Mouse (Mus musculus) hindbrain, embryonic 15.5 days (tissue): ENCODE data around the gene Paqr5. TPM values are rescaled to one million over a fixed set of nuclear protein-coding genes. Genes with fewer than 3 reads are reported as not detected.

Experiments used
- ATAC-seq: fragments of 200-750 bp; cut with Nextera tagmentation; 2 replicates; pipeline ENCODE4 v1.8.0; 2017; ENCODE audit warnings: low read depth, moderate number of reproducible peaks, moderate TSS enrichment; ENCODE audit not compliant: low FRiP score
- H3K27ac ChIP-seq: fragments of 300-500 bp; sonication (generic); replicated peaks from 2 replicates; pipeline ENCODE4 v1.5.1; 2015; ENCODE audit warnings: mild to moderate bottlenecking, inconsistent platforms
- H3K27me3 ChIP-seq: fragments of 300-500 bp; sonication (generic); 2 replicates; pipeline ENCODE4 v1.6.1; 2015; ENCODE audit warnings: control low read depth, inconsistent platforms
- H3K36me3 ChIP-seq: fragments of 300-500 bp; sonication (generic); 2 replicates; pipeline ENCODE4 v1.6.1; 2015; ENCODE audit warnings: control low read depth, inconsistent platforms
- H3K4me1 ChIP-seq: fragments of 300-500 bp; sonication (generic); replicated peaks from 2 replicates; pipeline ENCODE4 v1.6.1; 2015; ENCODE audit warnings: control low read depth, inconsistent platforms
- H3K4me2 ChIP-seq: fragments of 300-500 bp; sonication (generic); 2 replicates; pipeline ENCODE4 v1.6.1; 2015; ENCODE audit warnings: moderate library complexity, mild to moderate bottlenecking, inconsistent platforms
- H3K4me3 ChIP-seq: fragments of 300-500 bp; sonication (generic); 2 replicates; pipeline ENCODE4 v1.5.1; 2015; ENCODE audit warnings: mild to moderate bottlenecking, inconsistent platforms
- H3K9ac ChIP-seq: fragments of 300-500 bp; sonication (generic); 2 replicates; pipeline ENCODE4 v1.6.1; 2015; ENCODE audit warnings: inconsistent platforms
- H3K9me3 ChIP-seq: fragments of 300-500 bp; sonication (generic); 2 replicates; pipeline ENCODE4 v1.6.1; 2016; ENCODE audit warnings: control low read depth, inconsistent platforms
- WGBS: fragments of 180-500 bp; shearing (Covaris S2); methylation state at CpG from one replicate; pipeline ENCODE4 v1.1.7; 2015; 5-methylcytosine and 5-hydroxymethylcytosine counted together
- polyA plus RNA-seq: library from polyadenylated mRNA; unstranded; fragments of >200 nt; fragmentation: Nextera tagmentation; extraction: Ambion mirVana; gene quantifications from 2 replicates; pipeline ENCODE4 v1.2.1, GENCODE M21; 2015

The Paqr5 gene
- polyA plus RNA-seq, 1 experiment from 2014 or later, result 0.18 TPM

GRCm38 (mm10) chr9:61914203-61914916 is 112.3 kb downstream of the Paqr5 start, which contains the start of gene Rplp1:
Gene Rplp1, minus strand, starts transcription at chr9:61914542.
- H3K27ac ChIP-seq, result peak within 1 kb of the TSS; percentile 94
- H3K9ac ChIP-seq, result peak within 1 kb of the TSS; percentile 90
- peak; percentile 96 for ATAC-seq
- H3K36me3 ChIP-seq, result peaks cover 22% of the 10 kb centered on the region
- no peaks in the 10 kb centered on the region for H3K27me3 ChIP-seq
- H3K4me1 ChIP-seq, result peaks cover 33% of the 10 kb centered on the region
- peak within 1 kb of the TSS; percentile 96 for H3K4me3 ChIP-seq
- H3K9me3 ChIP-seq, result no peaks in the 10 kb centered on the region
- under 1% methylated on average over 70 of the region's 70 CpGs for WGBS
- H3K4me2 ChIP-seq, result peak within 1 kb of the TSS; percentile 75

- Histone ChIP-seq H3K9ac (no peak overlapping the region), H3K9me3 (no peaks in the 10 kb centered on the region), H3K4me2 (no peak overlapping the region), H3K36me3 (peaks cover 22% of the 10 kb centered on the region), H3K4me3 (no peak overlapping the region), H3K27me3 (no peaks in the 10 kb centered on the region), H3K27ac (no peak overlapping the region), H3K4me1 (peaks cover 33% of the 10 kb centered on the region)
- WGBS, result 69% methylated on average over 6 of the region's 6 CpGs
- ATAC-seq, result no peak
Measured at GRCm38 (mm10) chr9:61911300-61912128, 115.1 kb downstream of the Paqr5 start.

- no peak for ATAC-seq
- H3K9me3 ChIP-seq, result no peaks in the 10 kb centered on the region
- no peak overlapping the region for H3K4me2 ChIP-seq
- no peaks in the 10 kb centered on the region for H3K27me3 ChIP-seq
- peaks cover 22% of the 10 kb centered on the region for H3K36me3 ChIP-seq
- no peak overlapping the region for H3K27ac ChIP-seq
- no peak overlapping the region for H3K4me3 ChIP-seq
- H3K4me1 ChIP-seq, result peaks cover 33% of the 10 kb centered on the region
- WGBS, result 45% methylated on average over 20 of the region's 20 CpGs
- no peak overlapping the region for H3K9ac ChIP-seq
Measured at GRCm38 (mm10) chr9:61910526-61911256, 116.0 kb downstream of the Paqr5 start.

- H3K36me3 ChIP-seq, result peaks cover 22% of the 10 kb centered on the region
- ATAC-seq, result no peak
- no peaks in the 10 kb centered on the region for H3K27me3 ChIP-seq
- H3K4me2 ChIP-seq, result no peak overlapping the region
- no peak overlapping the region for H3K4me3 ChIP-seq
- no peak overlapping the region for H3K9ac ChIP-seq
- H3K9me3 ChIP-seq, result no peaks in the 10 kb centered on the region
- WGBS, result 87% methylated on average over 1 of the region's 1 CpGs
- H3K27ac ChIP-seq, result no peak overlapping the region
- H3K4me1 ChIP-seq, result peaks cover 26% of the 10 kb centered on the region
Measured at GRCm38 (mm10) chr9:61909633-61910032, 117.0 kb downstream of the Paqr5 start.

GRCm38 (mm10) chr9:61908832-61909407 is 117.7 kb downstream of the Paqr5 start:
- H3K9me3 ChIP-seq, result no peaks in the 10 kb centered on the region
- H3K4me2 ChIP-seq, result no peak overlapping the region
- peaks cover 22% of the 10 kb centered on the region for H3K36me3 ChIP-seq
- H3K4me3 ChIP-seq, result no peak overlapping the region
- no peaks in the 10 kb centered on the region for H3K27me3 ChIP-seq
- ATAC-seq, result no peak
- H3K9ac ChIP-seq, result no peak overlapping the region
- H3K4me1 ChIP-seq, result peaks cover 24% of the 10 kb centered on the region
- no peak overlapping the region for H3K27ac ChIP-seq
- 91% methylated on average over 11 of the region's 11 CpGs for WGBS

GRCm38 (mm10) chr9:61908341-61908740 is 118.3 kb downstream of the Paqr5 start:
- Histone ChIP-seq H3K4me3 (no peak overlapping the region), H3K4me1 (peaks cover 18% of the 10 kb centered on the region), H3K9ac (no peak overlapping the region), H3K27me3 (no peaks in the 10 kb centered on the region), H3K27ac (no peak overlapping the region), H3K9me3 (no peaks in the 10 kb centered on the region), H3K36me3 (peaks cover 22% of the 10 kb centered on the region), H3K4me2 (no peak overlapping the region)
- 77% methylated on average over 3 of the region's 3 CpGs for WGBS
- ATAC-seq, result no peak

GRCm38 (mm10) chr9:61907621-61908295 is 118.9 kb downstream of the Paqr5 start:
- Histone ChIP-seq H3K27ac (no peak overlapping the region), H3K9me3 (no peaks in the 10 kb centered on the region), H3K4me1 (peaks cover 14% of the 10 kb centered on the region), H3K4me3 (no peak overlapping the region), H3K9ac (no peak overlapping the region), H3K36me3 (peaks cover 20% of the 10 kb centered on the region), H3K27me3 (no peaks in the 10 kb centered on the region), H3K4me2 (no peak overlapping the region)
- no peak for ATAC-seq
- WGBS, result 85% methylated on average over 4 of the region's 4 CpGs

GRCm38 (mm10) chr9:61906912-61907311 is 119.7 kb downstream of the Paqr5 start:
- ATAC-seq, result no peak
- WGBS, result 71% methylated on average over 10 of the region's 10 CpGs

GRCm38 (mm10) chr9:61905576-61905975 is 121.1 kb downstream of the Paqr5 start:
- H3K9ac ChIP-seq, result no peak overlapping the region
- H3K4me3 ChIP-seq, result no peak overlapping the region
- H3K36me3 ChIP-seq, result no peaks in the 10 kb centered on the region
- no peaks in the 10 kb centered on the region for H3K9me3 ChIP-seq
- peaks cover 13% of the 10 kb centered on the region for H3K4me1 ChIP-seq
- no peak for ATAC-seq
- 67% methylated on average over 5 of the region's 5 CpGs for WGBS
- no peak overlapping the region for H3K27ac ChIP-seq
- no peak overlapping the region for H3K4me2 ChIP-seq
- H3K27me3 ChIP-seq, result 0 out of 2 replicates have a peak, but pooled peaks cover 6% of the 10 kb centered on the region

More at GRCm38 (mm10) chr9:61906912-61907311, 119.7 kb downstream of the Paqr5 start:
- no peak overlapping the region for H3K4me3 ChIP-seq
- H3K9ac ChIP-seq, result no peak overlapping the region
- H3K9me3 ChIP-seq, result no peaks in the 10 kb centered on the region
- no peak overlapping the region for H3K27ac ChIP-seq
- no peaks in the 10 kb centered on the region for H3K27me3 ChIP-seq
- peaks cover 11% of the 10 kb centered on the region; the same call in 1 of the 2 replicates for H3K36me3 ChIP-seq
- H3K4me2 ChIP-seq, result no peak overlapping the region
- H3K4me1 ChIP-seq, result peaks cover 14% of the 10 kb centered on the region

GRCm38 (mm10) chr9:61904201-61904600 is 122.5 kb downstream of the Paqr5 start:
- H3K27ac ChIP-seq, result no peak overlapping the region
- H3K4me2 ChIP-seq, result no peak overlapping the region
- no peak for ATAC-seq
- H3K27me3 ChIP-seq, result peaks cover 7% of the 10 kb centered on the region; the same call in 1 of the 2 replicates
- 76% methylated on average over 7 of the region's 7 CpGs for WGBS
- no peak overlapping the region for H3K4me3 ChIP-seq
- H3K9ac ChIP-seq, result no peak overlapping the region
- H3K36me3 ChIP-seq, result no peaks in the 10 kb centered on the region
- H3K4me1 ChIP-seq, result peaks cover 16% of the 10 kb centered on the region
- H3K9me3 ChIP-seq, result no peaks in the 10 kb centered on the region
